Mouse (Mus musculus) megakaryocyte, embryonic 14.5 days (primary cell): ENCODE results near the gene Lrrc7.

Source experiments
- FLI1 ChIP-seq: IDR thresholded peaks from 2 replicates; pipeline ENCODE4 v1.6.1; 2012; ENCODE audit warnings: low read length, inconsistent platforms, mixed read lengths
- GATA1 ChIP-seq: IDR thresholded peaks from 3 replicates; pipeline ENCODE4 v1.6.1; 2012; ENCODE audit warnings: mixed read lengths, low read length, inconsistent platforms, borderline replicate concordance

- no peak for TF ChIP-seq GATA1
- TF ChIP-seq FLI1 = no peak
Measured at GRCm38 (mm10) chr3:158195426-158195825, 366.6 kb downstream of the Lrrc7 start.
